Mouse (Mus musculus): ENCODE data around the gene Fam8a1. TPM values are rescaled to one million over a fixed set of nuclear protein-coding genes. Genes with fewer than 3 reads are reported as not detected.

Fam8a1 gene
- polyA plus RNA-seq, 1 experiment from 2014 or later: 7.4 TPM

GRCm38 (mm10) chr13:46713486-46713885 lies 44.2 kb downstream of the Fam8a1 start:
- WGBS: 94% methylated on average over 5 of the region's 5 CpGs
- Histone ChIP-seq H3K9ac (ENCODE audit: low read length) (no peak overlapping the region), H3K4me3 (ENCODE audit: low read depth, low read length) (no peak overlapping the region), H3K27ac (replicated peaks; ENCODE audit: low read depth, low read length) (no peak overlapping the region), H3K36me3 (ENCODE audit: control insufficient read depth, insufficient read depth, low read length) (peaks cover 14% of the 10 kb centered on the region; the same call in 1 of the 2 replicates), H3K27me3 (ENCODE audit: control insufficient read depth, insufficient read depth, low read length) (no peaks in the 10 kb centered on the region), H3K4me2 (ENCODE audit: low read depth, severe bottlenecking) (no peak overlapping the region), H3K9me3 (ENCODE audit: control insufficient read depth, low read length) (no peaks in the 10 kb centered on the region), H3K4me1 (ENCODE audit: control insufficient read depth, insufficient read depth, low read length) (no peaks in the 10 kb centered on the region)
- DNase-seq (ENCODE audit: low spot score) (no peak), ATAC-seq (ENCODE audit: insufficient number of reproducible peaks, low FRiP score, low TSS enrichment, low read depth) (no peak)

- H3K27me3 ChIP-seq (ENCODE audit: control insufficient read depth, insufficient read depth, low read length): no peaks in the 10 kb centered on the region
- H3K9ac ChIP-seq (ENCODE audit: low read length): no peak overlapping the region
- H3K4me3 ChIP-seq (ENCODE audit: low read depth, low read length): no peak overlapping the region
- 64% methylated on average over 3 of the region's 3 CpGs for WGBS
- no peaks in the 10 kb centered on the region for H3K9me3 ChIP-seq (ENCODE audit: control insufficient read depth, low read length)
- no peak overlapping the region for H3K27ac ChIP-seq (replicated peaks; ENCODE audit: low read depth, low read length)
- H3K36me3 ChIP-seq (ENCODE audit: control insufficient read depth, insufficient read depth, low read length): peaks cover 9% of the 10 kb centered on the region; the same call in 1 of the 2 replicates
- DNase-seq (ENCODE audit: low spot score) (no peak), ATAC-seq (ENCODE audit: insufficient number of reproducible peaks, low FRiP score, low TSS enrichment, low read depth) (no peak)
- H3K4me2 ChIP-seq (ENCODE audit: low read depth, severe bottlenecking): no peak overlapping the region
- H3K4me1 ChIP-seq (ENCODE audit: control insufficient read depth, insufficient read depth, low read length): no peaks in the 10 kb centered on the region
These were observed 46.8 kb downstream of the Fam8a1 start for GRCm38 (mm10) chr13:46715976-46716639.

GRCm38 (mm10) chr13:46718893-46719400 lies 49.6 kb downstream of the Fam8a1 start:
- WGBS: 89% methylated on average over 5 of the region's 5 CpGs
- no peak overlapping the region for H3K4me2 ChIP-seq (ENCODE audit: low read depth, severe bottlenecking)
- H3K4me1 ChIP-seq (ENCODE audit: control insufficient read depth, insufficient read depth, low read length): no peaks in the 10 kb centered on the region
- H3K4me3 ChIP-seq (ENCODE audit: low read depth, low read length): no peak overlapping the region
- no peak overlapping the region for H3K27ac ChIP-seq (replicated peaks; ENCODE audit: low read depth, low read length)
- no peaks in the 10 kb centered on the region for H3K9me3 ChIP-seq (ENCODE audit: control insufficient read depth, low read length)
- H3K27me3 ChIP-seq (ENCODE audit: control insufficient read depth, insufficient read depth, low read length): no peaks in the 10 kb centered on the region
- peaks cover 4% of the 10 kb centered on the region; the same call in 1 of the 2 replicates for H3K36me3 ChIP-seq (ENCODE audit: control insufficient read depth, insufficient read depth, low read length)
- ATAC-seq (ENCODE audit: insufficient number of reproducible peaks, low FRiP score, low TSS enrichment, low read depth) (no peak), DNase-seq (ENCODE audit: low spot score) (no peak)
- no peak overlapping the region for H3K9ac ChIP-seq (ENCODE audit: low read length)

GRCm38 (mm10) chr13:46721009-46721408 lies 51.7 kb downstream of the Fam8a1 start:
- DNase-seq (ENCODE audit: low spot score) (no peak), ATAC-seq (ENCODE audit: insufficient number of reproducible peaks, low FRiP score, low TSS enrichment, low read depth) (no peak)
- Histone ChIP-seq H3K9me3 (ENCODE audit: control insufficient read depth, low read length) (no peaks in the 10 kb centered on the region), H3K9ac (ENCODE audit: low read length) (no peak overlapping the region), H3K36me3 (ENCODE audit: control insufficient read depth, insufficient read depth, low read length) (peaks cover 2% of the 10 kb centered on the region; the same call in 1 of the 2 replicates), H3K27ac (replicated peaks; ENCODE audit: low read depth, low read length) (no peak overlapping the region), H3K4me3 (ENCODE audit: low read depth, low read length) (no peak overlapping the region), H3K4me2 (ENCODE audit: low read depth, severe bottlenecking) (no peak overlapping the region), H3K4me1 (ENCODE audit: control insufficient read depth, insufficient read depth, low read length) (peaks cover 3% of the 10 kb centered on the region; the same call in 1 of the 2 replicates), H3K27me3 (ENCODE audit: control insufficient read depth, insufficient read depth, low read length) (no peaks in the 10 kb centered on the region)

GRCm38 (mm10) chr13:46724371-46724770 lies 55.0 kb downstream of the Fam8a1 start:
- no peaks in the 10 kb centered on the region for H3K36me3 ChIP-seq (ENCODE audit: control insufficient read depth, insufficient read depth, low read length)
- ATAC-seq (ENCODE audit: insufficient number of reproducible peaks, low FRiP score, low TSS enrichment, low read depth) (no peak), DNase-seq (ENCODE audit: low spot score) (no peak)
- H3K4me1 ChIP-seq (ENCODE audit: control insufficient read depth, insufficient read depth, low read length): peaks cover 3% of the 10 kb centered on the region; the same call in 1 of the 2 replicates
- no peak overlapping the region for H3K4me3 ChIP-seq (ENCODE audit: low read depth, low read length)
- H3K9me3 ChIP-seq (ENCODE audit: control insufficient read depth, low read length): no peaks in the 10 kb centered on the region
- no peaks in the 10 kb centered on the region for H3K27me3 ChIP-seq (ENCODE audit: control insufficient read depth, insufficient read depth, low read length)
- H3K4me2 ChIP-seq (ENCODE audit: low read depth, severe bottlenecking): no peak overlapping the region
- no peak overlapping the region for H3K9ac ChIP-seq (ENCODE audit: low read length)
- H3K27ac ChIP-seq (replicated peaks; ENCODE audit: low read depth, low read length): no peak overlapping the region

GRCm38 (mm10) chr13:46725227-46725626 lies 55.9 kb downstream of the Fam8a1 start:
- no peak overlapping the region for H3K4me3 ChIP-seq (ENCODE audit: low read depth, low read length)
- H3K27ac ChIP-seq (replicated peaks; ENCODE audit: low read depth, low read length): no peak overlapping the region
- WGBS: 38% methylated on average over 2 of the region's 2 CpGs

GRCm38 (mm10) chr13:46726288-46727037 lies 57.1 kb downstream of the Fam8a1 start:
- Histone ChIP-seq H3K4me1 (ENCODE audit: control insufficient read depth, insufficient read depth, low read length) (peaks cover 3% of the 10 kb centered on the region; the same call in 1 of the 2 replicates), H3K27ac (replicated peaks; ENCODE audit: low read depth, low read length) (peak overlapping the region; percentile 95), H3K4me2 (ENCODE audit: low read depth, severe bottlenecking) (peak overlapping the region; percentile 52), H3K9me3 (ENCODE audit: control insufficient read depth, low read length) (no peaks in the 10 kb centered on the region), H3K4me3 (ENCODE audit: low read depth, low read length) (peak overlapping the region; percentile 99), H3K27me3 (ENCODE audit: control insufficient read depth, insufficient read depth, low read length) (no peaks in the 10 kb centered on the region), H3K9ac (ENCODE audit: low read length) (peak overlapping the region; percentile 94), H3K36me3 (ENCODE audit: control insufficient read depth, insufficient read depth, low read length) (no peaks in the 10 kb centered on the region)
- WGBS: under 1% methylated on average over 30 of the region's 30 CpGs
- DNase-seq (ENCODE audit: low spot score) (no peak), ATAC-seq (ENCODE audit: insufficient number of reproducible peaks, low FRiP score, low TSS enrichment, low read depth) (no peak)

More at GRCm38 (mm10) chr13:46725227-46725626, 55.9 kb downstream of the Fam8a1 start:
- DNase-seq (ENCODE audit: low spot score) (no peak), ATAC-seq (ENCODE audit: insufficient number of reproducible peaks, low FRiP score, low TSS enrichment, low read depth) (no peak)
- Histone ChIP-seq H3K36me3 (ENCODE audit: control insufficient read depth, insufficient read depth, low read length) (no peaks in the 10 kb centered on the region), H3K9me3 (ENCODE audit: control insufficient read depth, low read length) (no peaks in the 10 kb centered on the region), H3K4me1 (ENCODE audit: control insufficient read depth, insufficient read depth, low read length) (peaks cover 3% of the 10 kb centered on the region; the same call in 1 of the 2 replicates), H3K9ac (ENCODE audit: low read length) (no peak overlapping the region), H3K4me2 (ENCODE audit: low read depth, severe bottlenecking) (0 out of 2 replicates have a peak overlapping the region, but pooled peaks have one; percentile 11), H3K27me3 (ENCODE audit: control insufficient read depth, insufficient read depth, low read length) (no peaks in the 10 kb centered on the region)

- WGBS: under 1% methylated on average over 72 of the region's 85 CpGs
- H3K4me1 ChIP-seq (ENCODE audit: control insufficient read depth, insufficient read depth, low read length): peaks cover 3% of the 10 kb centered on the region; the same call in 1 of the 2 replicates
- peak overlapping the region; percentile 95 for H3K27ac ChIP-seq (replicated peaks; ENCODE audit: low read depth, low read length)
- H3K9ac ChIP-seq (ENCODE audit: low read length): peak overlapping the region; percentile 94
- no peaks in the 10 kb centered on the region for H3K9me3 ChIP-seq (ENCODE audit: control insufficient read depth, low read length)
- DNase-seq (ENCODE audit: low spot score): peak; percentile 73
- no peaks in the 10 kb centered on the region for H3K36me3 ChIP-seq (ENCODE audit: control insufficient read depth, insufficient read depth, low read length)
- peak; percentile 83 for ATAC-seq (ENCODE audit: insufficient number of reproducible peaks, low FRiP score, low TSS enrichment, low read depth)
- peak overlapping the region; percentile 99 for H3K4me3 ChIP-seq (ENCODE audit: low read depth, low read length)
- no peaks in the 10 kb centered on the region for H3K27me3 ChIP-seq (ENCODE audit: control insufficient read depth, insufficient read depth, low read length)
- H3K4me2 ChIP-seq (ENCODE audit: low read depth, severe bottlenecking): peak overlapping the region; percentile 52
These were observed 57.9 kb downstream of the Fam8a1 start for GRCm38 (mm10) chr13:46727038-46727836.
